Mouse (Mus musculus) MEL-GATA-1-ER (cell line): Measurements from ENCODE around the gene Mrpl36.

Experiments used
- DNase-seq: peaks from one replicate; pipeline ENCODE4 v3.0.0-alpha.2; 2012; ENCODE audit warnings: low read depth; ENCODE audit errors: extremely low read depth

Gene Mrpl36

GRCm38 (mm10) chr13:73346743-73347142 is 18.4 kb downstream of the Mrpl36 start:
- no peak for DNase-seq

DNA sequence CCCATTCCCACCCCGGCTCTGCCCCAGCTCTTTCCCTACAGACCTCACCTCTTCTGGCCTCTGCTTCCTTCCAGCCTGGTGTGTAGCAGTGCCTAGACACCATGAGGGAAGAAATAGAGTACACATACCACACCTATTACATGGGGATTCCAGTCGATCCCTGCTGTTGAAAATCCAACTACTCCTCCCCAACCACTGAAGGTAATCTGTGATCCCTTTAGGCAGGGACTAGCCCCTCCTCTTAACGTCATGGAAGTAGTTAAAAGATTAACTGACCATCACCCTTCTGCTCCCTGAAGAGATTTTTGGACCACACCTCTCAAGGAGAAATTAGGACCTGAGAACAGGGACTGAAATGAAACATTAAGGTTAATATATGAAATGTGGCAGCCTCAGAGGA is 18.9 kb downstream of the Mrpl36 start:
- DNase-seq: no peak

DNA sequence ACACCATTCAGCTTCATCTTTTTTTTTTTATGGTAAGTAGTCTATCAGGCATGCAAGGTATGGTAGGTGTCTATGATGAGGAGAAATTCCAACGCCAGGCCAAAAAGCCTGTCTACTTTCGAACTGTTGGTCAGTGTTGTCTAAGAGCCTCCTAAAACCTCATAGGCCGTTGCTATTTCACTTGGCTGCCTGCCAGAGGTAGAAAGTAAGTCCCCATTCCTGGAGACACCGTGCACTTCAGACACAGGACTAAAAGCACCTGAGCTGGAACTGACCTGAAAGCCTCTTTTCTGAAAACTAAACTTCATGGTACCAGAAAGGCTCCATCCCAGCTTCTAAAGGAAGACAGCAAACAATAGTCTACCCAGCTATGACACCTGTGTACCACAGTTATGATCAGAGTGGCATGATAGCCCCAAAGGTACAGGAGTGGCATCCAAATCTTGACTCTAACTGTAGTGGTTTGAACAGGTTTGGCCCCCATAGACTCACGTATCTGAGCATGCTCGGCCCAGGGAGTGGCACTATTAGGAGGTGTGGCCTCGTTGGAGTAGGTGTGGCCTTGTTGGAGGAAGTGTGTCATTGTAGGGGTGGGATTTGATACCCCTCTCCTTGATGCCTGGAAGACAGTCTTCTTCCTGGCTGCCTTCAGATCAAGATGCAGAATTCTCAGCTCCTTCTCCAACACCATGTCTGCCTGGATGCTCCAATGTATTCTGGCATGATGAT is 19.8 kb downstream of the Mrpl36 start:
- no peak for DNase-seq

- DNase-seq: no peak
Observed at GRCm38 (mm10) chr13:73350741-73351140, 22.4 kb downstream of the Mrpl36 start.

DNA sequence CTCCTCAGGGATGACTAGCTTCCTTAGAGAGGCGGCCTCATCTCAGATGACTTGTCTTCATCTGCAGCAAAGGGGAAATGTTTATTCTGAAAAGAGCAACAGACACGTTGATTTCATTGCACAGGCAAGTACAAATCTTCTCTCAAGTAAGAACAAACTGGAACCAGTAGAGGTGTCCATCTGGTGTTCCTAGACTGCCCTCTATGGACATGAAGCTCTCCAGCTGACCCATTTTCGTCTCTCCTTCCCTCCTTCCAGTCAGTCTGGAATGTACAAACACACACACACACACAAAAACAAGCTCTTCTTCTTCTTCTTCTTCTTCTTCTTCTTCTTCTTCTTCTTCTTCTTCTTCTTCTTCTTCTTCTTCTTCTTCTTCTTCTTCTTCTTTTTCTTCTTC is 23.6 kb downstream of the Mrpl36 start:
- no peak for DNase-seq

DNA sequence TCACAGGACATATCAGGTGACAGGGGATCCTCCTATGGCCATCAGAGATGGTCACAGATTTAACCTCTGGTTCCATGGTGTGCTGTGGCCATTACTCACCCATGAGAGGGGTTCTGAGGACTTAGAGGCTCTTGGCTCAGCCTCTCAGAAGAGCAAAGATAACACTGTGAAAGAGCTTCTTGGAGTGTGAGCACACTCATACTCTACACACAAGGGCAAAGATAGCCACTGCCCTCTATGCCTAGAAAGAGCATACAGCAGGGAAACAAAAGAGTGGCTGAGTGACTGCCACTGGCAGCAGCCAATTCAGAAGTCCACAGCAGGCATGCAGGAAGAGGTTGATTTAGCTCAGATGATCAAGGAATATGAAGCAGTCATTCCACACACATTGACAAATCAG is 24.2 kb downstream of the Mrpl36 start:
- DNase-seq: no peak

- DNase-seq: no peak
Observed at GRCm38 (mm10) chr13:73357106-73357505, 28.8 kb downstream of the Mrpl36 start.

- DNase-seq: no peak
Observed at GRCm38 (mm10) chr13:73373367-73373766, 45.1 kb downstream of the Mrpl36 start.

DNA sequence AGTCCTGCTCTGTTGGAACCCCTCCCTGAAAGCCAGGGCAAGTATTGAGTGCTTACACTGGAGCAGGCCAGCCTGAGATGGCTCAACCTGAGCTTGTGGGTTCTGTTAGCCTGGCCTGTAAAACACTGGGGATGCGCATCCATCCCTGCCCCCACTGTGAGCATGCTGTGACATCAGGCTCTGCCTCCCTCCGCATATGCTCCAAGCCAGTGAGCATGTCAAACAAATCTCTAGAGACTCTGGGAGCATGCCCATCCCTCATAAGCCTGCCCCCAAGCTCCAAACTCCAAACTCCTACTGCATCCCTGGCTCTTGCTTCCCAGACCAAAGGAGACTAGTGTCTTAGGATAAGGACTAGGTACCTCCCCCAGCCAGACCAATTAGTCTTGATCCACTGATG is 46.3 kb downstream of the Mrpl36 start:
- no peak for DNase-seq

GRCm38 (mm10) chr13:73377637-73378036 is 49.3 kb downstream of the Mrpl36 start:
- no peak for DNase-seq
